Comparison of ENCODE assay signal across 8 mouse cellular contexts in genomic region chr11:101260826-101261380, GRCm38 (mm10). TPM values are rescaled to one million over a fixed set of nuclear protein-coding genes. Genes with fewer than 3 reads are reported as not detected.
DNase-seq lines count a peak whose midpoint lies in the region; ATAC-seq and TF ChIP-seq lines count a peak whose summit lies in the region.

No protein-coding gene starts in this region.

- peak; percentile 4; the same call in 1 of the 2 replicates for ATAC-seq in embryonic facial prominence, embryonic 13.5 days (ENCODE audit: insufficient number of reproducible peaks, insufficient read depth, low FRiP score, low TSS enrichment, low read depth)
- no peak for ATAC-seq in midbrain, embryonic 13.5 days

- no peaks in the 10 kb centered on the region for H3K27me3 ChIP-seq in kidney, adult 2 months (replicated peaks; ENCODE audit: control insufficient read depth, insufficient read depth, low read length)
- peaks cover 49% of the 10 kb centered on the region for H3K27me3 ChIP-seq in embryonic facial prominence, embryonic 13.5 days
- H3K27me3 ChIP-seq in midbrain, embryonic 13.5 days, result peaks cover 50% of the 10 kb centered on the region

- 1% methylated on average over 30 of the region's 30 CpGs for WGBS in kidney, adult 2 months
- under 1% methylated on average over 30 of the region's 30 CpGs for whole genome bisulfite sequencing in embryonic facial prominence, embryonic 13.5 days
- WGBS in midbrain, embryonic 13.5 days, result 0% methylated on average over 30 of the region's 30 CpGs

- peak overlapping the region; percentile 96 for H3K4me3 ChIP-seq in kidney, adult 2 months (ENCODE audit: insufficient read depth, low read depth, low read length)
- H3K4me3 ChIP-seq in embryonic facial prominence, embryonic 13.5 days, result peak overlapping the region; percentile 63
- H3K4me3 ChIP-seq in midbrain, embryonic 13.5 days (replicated peaks), result peak overlapping the region; percentile 45

- peak overlapping the region; percentile 98 for H3K4me2 ChIP-seq in embryonic facial prominence, embryonic 13.5 days
- H3K4me2 ChIP-seq in midbrain, embryonic 13.5 days (replicated peaks), result peak overlapping the region; percentile 91

- TF ChIP-seq CTCF in kidney, adult 2 months (conservative IDR thresholded peaks at IDR 0.05; ENCODE audit: insufficient read depth, insufficient read length, low read depth, low read length), result no peak

- H3K27ac ChIP-seq in kidney, adult 2 months (ENCODE audit: insufficient read depth, low read depth, low read length), result peak overlapping the region; percentile 88
- peak overlapping the region; percentile 80 for H3K27ac ChIP-seq in embryonic facial prominence, embryonic 13.5 days
- H3K27ac ChIP-seq in midbrain, embryonic 13.5 days, result no peak overlapping the region; the same call in 1 of the 2 replicates

- H3K4me1 ChIP-seq in kidney, adult 2 months (ENCODE audit: control insufficient read depth, insufficient read depth, low read length), result peaks cover 14% of the 10 kb centered on the region
- peaks cover 63% of the 10 kb centered on the region for H3K4me1 ChIP-seq in embryonic facial prominence, embryonic 13.5 days
- H3K4me1 ChIP-seq in midbrain, embryonic 13.5 days (replicated peaks), result peaks cover 55% of the 10 kb centered on the region

- no peak for TF ChIP-seq POLR2A in kidney, adult 2 months (IDR thresholded peaks at IDR 0.05; ENCODE audit: low read depth, low read length)

- peaks cover 3% of the 10 kb centered on the region; the same call in 1 of the 2 replicates for H3K36me3 ChIP-seq in kidney, adult 2 months (ENCODE audit: control insufficient read depth, insufficient read depth, low read length)
- H3K36me3 ChIP-seq in embryonic facial prominence, embryonic 13.5 days, result peaks cover 20% of the 10 kb centered on the region
- H3K36me3 ChIP-seq in midbrain, embryonic 13.5 days, result peaks cover 21% of the 10 kb centered on the region

- peak overlapping the region; percentile 83 for H3K9ac ChIP-seq in embryonic facial prominence, embryonic 13.5 days
- H3K9ac ChIP-seq in midbrain, embryonic 13.5 days (replicated peaks), result peak overlapping the region; percentile 72

- H3K9me3 ChIP-seq in embryonic facial prominence, embryonic 13.5 days, result no peaks in the 10 kb centered on the region
- H3K9me3 ChIP-seq in midbrain, embryonic 13.5 days, result no peaks in the 10 kb centered on the region

- DNase-seq in kidney, adult 2 months, result no peak
- no peak for DNase-seq in kidney, adult 11 months
- DNase-seq in induced T-regulatory cell, adult 2 months (ENCODE audit: low read depth), result peak; percentile 39
- no peak for DNase-seq in urinary bladder, adult 18-20 months (ENCODE audit: low spot score in 2 of 2)
- DNase-seq in ovary, postnatal 36 days (ENCODE audit: low spot score), result no peak
- DNase-seq in thymus, postnatal 0 days (ENCODE audit: low spot score), result no peak

RNA-seq across cellular contexts. Expression of gene Wnk4, which starts 0.5 kb away (rescaled TPM):
- polyA plus RNA-seq in kidney, adult 2 months (2012; rRNA removed), result 134 and 160 TPM in 2 replicates
- 9.8 and 10.9 TPM in 2 replicates for polyA plus RNA-seq in embryonic facial prominence, embryonic 13.5 days (2015; fragmentation: Nextera tagmentation; extraction: Ambion mirVana)
- 7.2 and 7.5 TPM in 2 replicates for polyA plus RNA-seq in midbrain, embryonic 13.5 days (2015; fragmentation: Nextera tagmentation; extraction: Ambion mirVana)
- polyA plus RNA-seq in thymus, postnatal 0 days (2015; fragmentation: Nextera tagmentation; extraction: Ambion mirVana), result 1.4 and 2.1 TPM in 2 replicates

RNA-seq across cellular contexts. Expression of gene Vps25, which starts 7.4 kb away (rescaled TPM):
- polyA plus RNA-seq in kidney, adult 2 months (2012; rRNA removed), result 112 and 116 TPM in 2 replicates
- 106 and 118 TPM in 2 replicates for polyA plus RNA-seq in embryonic facial prominence, embryonic 13.5 days (2015; fragmentation: Nextera tagmentation; extraction: Ambion mirVana)
- polyA plus RNA-seq in midbrain, embryonic 13.5 days (2015; fragmentation: Nextera tagmentation; extraction: Ambion mirVana), result 110 and 111 TPM in 2 replicates
- polyA plus RNA-seq in thymus, postnatal 0 days (2015; fragmentation: Nextera tagmentation; extraction: Ambion mirVana), result 132 and 149 TPM in 2 replicates

RNA-seq across cellular contexts. Expression of gene Ramp2, which starts 15.1 kb away (rescaled TPM):
- 75.9 and 86.6 TPM in 2 replicates for polyA plus RNA-seq in kidney, adult 2 months (2012; rRNA removed)
- 84.9 and 92.3 TPM in 2 replicates for polyA plus RNA-seq in embryonic facial prominence, embryonic 13.5 days (2015; fragmentation: Nextera tagmentation; extraction: Ambion mirVana)
- polyA plus RNA-seq in midbrain, embryonic 13.5 days (2015; fragmentation: Nextera tagmentation; extraction: Ambion mirVana), result 64.4 and 65.7 TPM in 2 replicates
- 29.6 and 30.8 TPM in 2 replicates for polyA plus RNA-seq in thymus, postnatal 0 days (2015; fragmentation: Nextera tagmentation; extraction: Ambion mirVana)

RNA-seq across cellular contexts. Expression of gene Cntd1, which starts 17.9 kb away (rescaled TPM):
- polyA plus RNA-seq in kidney, adult 2 months (2012; rRNA removed), result 1.3 and 1.6 TPM in 2 replicates
- 1.7 and 2.3 TPM in 2 replicates for polyA plus RNA-seq in embryonic facial prominence, embryonic 13.5 days (2015; fragmentation: Nextera tagmentation; extraction: Ambion mirVana)
- 1.2 and 1.3 TPM in 2 replicates for polyA plus RNA-seq in midbrain, embryonic 13.5 days (2015; fragmentation: Nextera tagmentation; extraction: Ambion mirVana)
- polyA plus RNA-seq in thymus, postnatal 0 days (2015; fragmentation: Nextera tagmentation; extraction: Ambion mirVana), result 1.3 and 1.9 TPM in 2 replicates

RNA-seq across cellular contexts. Expression of gene Coa3, which starts 18.0 kb away (rescaled TPM):
- 540 and 572 TPM in 2 replicates for polyA plus RNA-seq in kidney, adult 2 months (2012; rRNA removed)
- 193 and 196 TPM in 2 replicates for polyA plus RNA-seq in embryonic facial prominence, embryonic 13.5 days (2015; fragmentation: Nextera tagmentation; extraction: Ambion mirVana)
- 210 and 213 TPM in 2 replicates for polyA plus RNA-seq in midbrain, embryonic 13.5 days (2015; fragmentation: Nextera tagmentation; extraction: Ambion mirVana)
- polyA plus RNA-seq in thymus, postnatal 0 days (2015; fragmentation: Nextera tagmentation; extraction: Ambion mirVana), result 164 and 179 TPM in 2 replicates

Comparison
In these comparisons a context has a peak if more than half of its experiments do, and no peak if none do; other contexts are left out.
1. H3K4me3 ChIP-seq: peak in every context shown above with its lines; median percentile 96 in kidney, adult 2 months; 63 in embryonic facial prominence, embryonic 13.5 days; 45 in midbrain, embryonic 13.5 days.
2. RNA of gene Wnk4, which starts 0.5 kb away (polyA plus RNA-seq): 134 to 160 TPM in kidney, adult 2 months; 9.8 to 10.9 TPM in embryonic facial prominence, embryonic 13.5 days, 7.2 to 7.5 TPM in midbrain, embryonic 13.5 days and 1.4 to 2.1 TPM in thymus, postnatal 0 days; every median in the first group is over 10 times any median in the second.